Mouse (Mus musculus): Measurements from ENCODE around the gene Lrfn5. TPM values are rescaled to one million over a fixed set of nuclear protein-coding genes. Genes with fewer than 3 reads are reported as not detected.

The Lrfn5 gene
- polyA plus RNA-seq (2012; rRNA removed) = not detected in 2 replicates

DNA sequence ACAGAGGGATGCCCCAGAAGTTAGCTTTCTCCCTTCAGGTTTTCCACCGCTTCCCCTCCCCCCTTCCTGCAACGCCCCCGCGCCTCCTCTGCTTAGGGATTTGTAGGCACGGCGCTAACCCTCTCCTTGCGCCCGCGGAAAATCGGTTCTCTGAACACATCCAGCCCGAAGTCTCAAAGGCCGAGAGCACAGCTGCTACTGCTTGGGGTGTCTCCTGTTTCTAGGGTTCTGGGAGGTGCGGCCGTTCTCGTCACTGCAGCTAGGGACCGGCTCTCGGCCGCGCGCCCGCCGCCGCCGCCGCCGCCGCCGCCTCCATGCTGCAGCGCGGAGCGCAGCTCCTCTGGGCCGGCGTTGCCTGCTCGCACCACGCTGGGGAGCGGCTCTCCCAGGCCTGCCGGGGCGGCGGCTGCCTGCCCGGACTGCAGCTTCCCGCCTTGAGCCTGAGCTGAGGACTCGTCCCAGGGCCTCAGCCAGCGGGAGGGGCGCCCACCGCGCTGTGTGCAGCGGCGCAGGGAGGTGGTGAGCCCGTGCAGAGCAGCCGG, at the start of gene Lrfn5:
Gene Lrfn5, plus strand, starts transcription at position 322 of the 542 bp plus-strand sequence.

